Mouse (Mus musculus) heart, adult 2 months (tissue): ENCODE measurements around the gene H2afx. TPM values are rescaled to one million over a fixed set of nuclear protein-coding genes. Genes with fewer than 3 reads are reported as not detected.

ENCODE experiments used
- DNase-seq, 2 experiments: peaks; one replicate each; pipeline ENCODE4 v3.0.0; 2021
- H3K27ac ChIP-seq: fragments of 200-600 bp; 2 replicates; pipeline ENCODE4 v1.8.1; 2022
- H3K27me3 ChIP-seq: fragments of 200-500 bp; 2 replicates; pipeline ENCODE4 v1.6.1; 2012; ENCODE audit warnings: mild to moderate bottlenecking, low read length, inconsistent platforms, mixed read lengths; ENCODE audit not compliant: control insufficient read depth, insufficient read depth
- H3K36me3 ChIP-seq: fragments of 200-500 bp; 2 replicates; pipeline ENCODE4 v1.6.1; 2012; ENCODE audit warnings: low read length, inconsistent platforms; ENCODE audit not compliant: control insufficient read depth, insufficient read depth
- H3K4me1 ChIP-seq: fragments of 200-500 bp; 2 replicates; pipeline ENCODE4 v1.6.1; 2011; ENCODE audit warnings: low read length; ENCODE audit not compliant: control insufficient read depth, insufficient read depth
- H3K4me3 ChIP-seq: fragments of 200-600 bp; 2 replicates; pipeline ENCODE4 v1.8.1; 2022
- H3K79me2 ChIP-seq: fragments of 200-500 bp; replicated peaks from 2 replicates; pipeline ENCODE4 v1.6.1; 2012; ENCODE audit warnings: mild to moderate bottlenecking, inconsistent platforms, low read length, moderate library complexity, mixed read lengths; ENCODE audit not compliant: control insufficient read depth, insufficient read depth
- H3K9ac ChIP-seq: fragments of 200-500 bp; 2 replicates; pipeline ENCODE4 v1.6.1; 2012; ENCODE audit warnings: low read depth, mild to moderate bottlenecking, control low read depth, inconsistent platforms, low read length, mixed read lengths
- CTCF ChIP-seq: fragments of 200-600 bp; IDR thresholded peaks from 2 replicates; pipeline ENCODE4 v1.8.1; 2022; ENCODE audit warnings: antibody characterized with exemption, mild to moderate bottlenecking, moderate library complexity
- EP300 ChIP-seq: fragments of 200-500 bp; IDR thresholded peaks from 2 replicates; pipeline ENCODE4 v1.6.1; 2011; ENCODE audit warnings: low read depth, low read length, control low read depth; ENCODE audit not compliant: insufficient read depth
- POLR2A ChIP-seq: fragments of 200-500 bp; IDR thresholded peaks from 2 replicates; pipeline ENCODE4 v1.6.1; 2011; ENCODE audit warnings: mild to moderate bottlenecking, low read depth, low read length, control low read depth; ENCODE audit not compliant: insufficient read depth
- WGBS: fragments of 180-500 bp; shearing (Covaris S2); methylation state at CpG from one replicate; pipeline ENCODE4 v1.1.7; 2018; 5-methylcytosine and 5-hydroxymethylcytosine counted together
- intact Hi-C: fragments of 180-260 bp; cut with DNase I; formaldehyde crosslinking; loops from one replicate; pipeline ENCODE4 v1.15.1; 2025
- polyA plus RNA-seq: library from polyadenylated mRNA; depleted of rRNA; stranded (reverse); fragments of >200 nt; gene quantifications from 2 replicates; pipeline ENCODE4 v1.2.3, GENCODE M21; 2012
- total RNA-seq, 2 experiments: library from RNA; stranded (reverse); gene quantifications; 2 replicates each; pipeline ENCODE4 v1.2.3; 2021

Gene H2afx
- total and polyA plus RNA-seq, 3 experiments: 12.8 to 14.2 (median 12.8) TPM

- Histone ChIP-seq H3K27ac (no peak overlapping the region), H3K4me3 (no peak overlapping the region)
Observed at GRCm38 (mm10) chr9:44345570-44346433, 11.3 kb downstream of the H2afx start.

GRCm38 (mm10) chr9:44347166-44347565 is 12.7 kb downstream of the H2afx start:
- no peaks in the 10 kb centered on the region for H3K27me3 ChIP-seq
- 92% methylated on average over 9 of the region's 9 CpGs for WGBS
- DNase-seq: no peak
- H3K36me3 ChIP-seq: no peaks in the 10 kb centered on the region
- intact Hi-C loops: no loop called here
- H3K79me2 ChIP-seq: no peaks in the 10 kb centered on the region
- H3K4me1 ChIP-seq: peaks cover 3% of the 10 kb centered on the region
- no peak overlapping the region for H3K9ac ChIP-seq
- no peak for TF ChIP-seq EP300
- TF ChIP-seq CTCF: no peak
- no peak for TF ChIP-seq POLR2A
- H3K27ac ChIP-seq: no peak overlapping the region
- no peak overlapping the region for H3K4me3 ChIP-seq

More at GRCm38 (mm10) chr9:44345570-44346433, 11.3 kb downstream of the H2afx start:
- intact Hi-C loops: no loop called here
- no peak for DNase-seq
- Histone ChIP-seq H3K36me3 (no peaks in the 10 kb centered on the region), H3K4me1 (peaks cover 3% of the 10 kb centered on the region), H3K9ac (no peak overlapping the region), H3K79me2 (no peaks in the 10 kb centered on the region), H3K27me3 (no peaks in the 10 kb centered on the region)
- TF ChIP-seq CTCF: no peak
- no peak for TF ChIP-seq EP300
- no peak for TF ChIP-seq POLR2A
- WGBS: 85% methylated on average over 6 of the region's 6 CpGs

GRCm38 (mm10) chr9:44347621-44348020 is 13.1 kb downstream of the H2afx start:
- Histone ChIP-seq H3K27ac (no peak overlapping the region), H3K27me3 (no peaks in the 10 kb centered on the region), H3K79me2 (no peaks in the 10 kb centered on the region), H3K4me1 (peaks cover 3% of the 10 kb centered on the region), H3K36me3 (no peaks in the 10 kb centered on the region), H3K9ac (no peak overlapping the region), H3K4me3 (no peak overlapping the region)
- WGBS: 80% methylated on average over 4 of the region's 4 CpGs
- intact Hi-C loops: no loop called here
- TF ChIP-seq EP300 (no peak), CTCF (no peak), POLR2A (no peak)
- no peak for DNase-seq

GRCm38 (mm10) chr9:44348546-44348945 is 14.1 kb downstream of the H2afx start:
- no peaks in the 10 kb centered on the region for H3K36me3 ChIP-seq

GRCm38 (mm10) chr9:44351396-44351795 is 16.9 kb downstream of the H2afx start:
- Histone ChIP-seq H3K27ac (no peak overlapping the region), H3K27me3 (no peaks in the 10 kb centered on the region), H3K9ac (no peak overlapping the region), H3K4me1 (no peaks in the 10 kb centered on the region), H3K4me3 (no peak overlapping the region), H3K36me3 (no peaks in the 10 kb centered on the region), H3K79me2 (no peaks in the 10 kb centered on the region)
- no peak for TF ChIP-seq EP300
- no peak for TF ChIP-seq CTCF
- WGBS: 95% methylated on average over 4 of the region's 4 CpGs
- intact Hi-C loops: no loop called here
- DNase-seq: no peak

More at GRCm38 (mm10) chr9:44348546-44348945, 14.1 kb downstream of the H2afx start:
- Histone ChIP-seq H3K79me2 (no peaks in the 10 kb centered on the region), H3K4me1 (no peaks in the 10 kb centered on the region), H3K4me3 (no peak overlapping the region), H3K27ac (no peak overlapping the region), H3K27me3 (no peaks in the 10 kb centered on the region), H3K9ac (no peak overlapping the region)
- intact Hi-C loops: no loop called here
- 99% methylated on average over 4 of the region's 4 CpGs for WGBS
- DNase-seq: no peak
- TF ChIP-seq POLR2A: no peak
- peak; percentile 30 for TF ChIP-seq CTCF

GRCm38 (mm10) chr9:44352337-44352736 is 17.8 kb downstream of the H2afx start:
- TF ChIP-seq CTCF (no peak), POLR2A (no peak), EP300 (no peak)
- WGBS: 88% methylated on average over 10 of the region's 10 CpGs
- Histone ChIP-seq H3K79me2 (no peaks in the 10 kb centered on the region), H3K4me1 (no peaks in the 10 kb centered on the region), H3K4me3 (no peak overlapping the region), H3K27me3 (no peaks in the 10 kb centered on the region), H3K27ac (no peak overlapping the region), H3K36me3 (no peaks in the 10 kb centered on the region), H3K9ac (no peak overlapping the region)
- DNase-seq: no peak
- intact Hi-C loops: no loop called here
